ENCODE assay signal across 21 mouse cellular contexts in genomic region chr2:143852295-143853275, GRCm38 (mm10). TPM values are rescaled to one million over a fixed set of nuclear protein-coding genes. Genes with fewer than 3 reads are reported as not detected.
DNase-seq lines count a peak whose midpoint lies in the region; ATAC-seq and TF ChIP-seq lines count a peak whose summit lies in the region.
"Had no signal": no experiment of that assay in that cellular context is flagged by ENCODE, and none has a peak within 500 bp of the region (broad histone marks: within the 10 kb centered on the region; RNA-seq: fewer than 3 reads in every experiment).

No protein-coding gene starts in this region.

- no peaks in the 10 kb centered on the region for H3K27me3 ChIP-seq in lung, postnatal 0 days (replicated peaks; ENCODE audit: insufficient read depth, low read length)
- no peaks in the 10 kb centered on the region for H3K27me3 ChIP-seq in intestine, postnatal 0 days (replicated peaks; ENCODE audit: control insufficient read depth, insufficient read depth, low read length)
- no peaks in the 10 kb centered on the region for H3K27me3 ChIP-seq in stomach, postnatal 0 days (ENCODE audit: control insufficient read depth, insufficient read depth, low read length)
- H3K27me3 ChIP-seq in midbrain, embryonic 10.5 days (ENCODE audit: low read depth, poor library complexity, severe bottlenecking) = 0 out of 2 replicates have a peak, but pooled peaks cover 4% of the 10 kb centered on the region
- H3K27me3 ChIP-seq: forebrain, embryonic 13.5 days; hindbrain, embryonic 13.5 days; liver, embryonic 12.5 days; midbrain, embryonic 12.5 days; neural tube, embryonic 13.5 days had no signal

- DNase-seq in frontal cortex, postnatal 14 days (ENCODE audit: low spot score in 2 of 2) = no peak
- DNase-seq in lung, postnatal 0 days (ENCODE audit: low spot score) = peak; percentile 73
- DNase-seq in lung, postnatal 36 days = no peak
- no peak for DNase-seq in stomach, postnatal 0 days (ENCODE audit: low spot score)
- no peak for DNase-seq in midbrain, embryonic 10.5 days (ENCODE audit: low spot score)
- no peak for DNase-seq in kidney, adult 9 months
- DNase-seq: adrenal gland, adult 2 months; cerebellum, adult 9-11 months; heart, postnatal 10 days; kidney, adult 11 months; layer of hippocampus, adult 9-11 months; spleen, adult 18-20 months had no signal

- 25% methylated on average over 18 of the region's 18 CpGs for WGBS in lung, postnatal 0 days
- WGBS in intestine, postnatal 0 days = 23% methylated on average over 18 of the region's 18 CpGs
- 22% methylated on average over 18 of the region's 18 CpGs for WGBS in stomach, postnatal 0 days
- 78% methylated on average over 18 of the region's 18 CpGs for WGBS in midbrain, embryonic 10.5 days

- TF ChIP-seq EP300 in lung, postnatal 0 days (IDR thresholded peaks at IDR 0.05) = peak; percentile 77
- TF ChIP-seq EP300 in stomach, postnatal 0 days (optimal IDR thresholded peaks at IDR 0.05) = no peak

- no peak for TF ChIP-seq CTCF in lung, postnatal 0 days (IDR thresholded peaks at IDR 0.05)
- no peak for TF ChIP-seq CTCF in intestine, postnatal 0 days (IDR thresholded peaks at IDR 0.05; ENCODE audit: low read depth)
- TF ChIP-seq CTCF in stomach, postnatal 0 days (IDR thresholded peaks at IDR 0.05; ENCODE audit: low read depth) = no peak

- H3K27ac ChIP-seq in lung, postnatal 0 days (ENCODE audit: low read length) = peak overlapping the region; percentile 73
- peak overlapping the region; percentile 81 for H3K27ac ChIP-seq in intestine, postnatal 0 days (ENCODE audit: low read depth, low read length)
- peak overlapping the region; percentile 40; the same call in 1 of the 2 replicates for H3K27ac ChIP-seq in stomach, postnatal 0 days (replicated peaks)
- no peak overlapping the region for H3K27ac ChIP-seq in midbrain, embryonic 10.5 days (replicated peaks)
- H3K27ac ChIP-seq: forebrain, embryonic 13.5 days; heart, embryonic 10.5 days; kidney, postnatal 0 days; liver, embryonic 12.5 days; midbrain, embryonic 12.5 days; neural tube, embryonic 13.5 days had no signal

- no peak overlapping the region for H3K4me3 ChIP-seq in lung, postnatal 0 days (ENCODE audit: low read depth, low read length)
- no peak overlapping the region for H3K4me3 ChIP-seq in intestine, postnatal 0 days (ENCODE audit: low read depth, low read length)
- H3K4me3 ChIP-seq in stomach, postnatal 0 days (ENCODE audit: low read depth, low read length) = no peak overlapping the region
- H3K4me3 ChIP-seq in midbrain, embryonic 10.5 days = no peak overlapping the region
- H3K4me3 ChIP-seq: forebrain, embryonic 13.5 days; heart, embryonic 10.5 days; hindbrain, embryonic 13.5 days; liver, embryonic 12.5 days; midbrain, embryonic 12.5 days; neural tube, embryonic 13.5 days had no signal

- no peak overlapping the region for H3K4me2 ChIP-seq in lung, postnatal 0 days (replicated peaks; ENCODE audit: low read depth, low read length)
- H3K4me2 ChIP-seq in intestine, postnatal 0 days (replicated peaks; ENCODE audit: low read depth) = peak overlapping the region; percentile 38
- no peak overlapping the region for H3K4me2 ChIP-seq in stomach, postnatal 0 days (replicated peaks; ENCODE audit: low read depth)
- H3K4me2 ChIP-seq: forebrain, embryonic 13.5 days; hindbrain, embryonic 13.5 days; liver, embryonic 12.5 days; midbrain, embryonic 12.5 days; neural tube, embryonic 13.5 days had no signal

- no peak overlapping the region for H3K9ac ChIP-seq in lung, postnatal 0 days (replicated peaks; ENCODE audit: low read depth)
- H3K9ac ChIP-seq in intestine, postnatal 0 days (ENCODE audit: low read depth, low read length) = 0 out of 2 replicates have a peak overlapping the region, but pooled peaks have one; percentile 2
- H3K9ac ChIP-seq in stomach, postnatal 0 days (ENCODE audit: low read length) = no peak overlapping the region
- H3K9ac ChIP-seq: forebrain, embryonic 13.5 days; hindbrain, embryonic 13.5 days; liver, embryonic 12.5 days; midbrain, embryonic 12.5 days; neural tube, embryonic 13.5 days had no signal

- no peaks in the 10 kb centered on the region for H3K36me3 ChIP-seq in lung, postnatal 0 days (ENCODE audit: insufficient read depth, low read length)
- no peaks in the 10 kb centered on the region for H3K36me3 ChIP-seq in intestine, postnatal 0 days (ENCODE audit: control insufficient read depth, insufficient read depth)
- no peaks in the 10 kb centered on the region for H3K36me3 ChIP-seq in stomach, postnatal 0 days (ENCODE audit: control insufficient read depth, insufficient read depth, low read length)
- no peaks in the 10 kb centered on the region for H3K36me3 ChIP-seq in midbrain, embryonic 10.5 days
- H3K36me3 ChIP-seq: heart, embryonic 10.5 days; hindbrain, embryonic 13.5 days; liver, embryonic 12.5 days; midbrain, embryonic 12.5 days; neural tube, embryonic 13.5 days had no signal

- H3K9me3 ChIP-seq in lung, postnatal 0 days (ENCODE audit: low read length) = no peaks in the 10 kb centered on the region
- H3K9me3 ChIP-seq in intestine, postnatal 0 days (ENCODE audit: control insufficient read depth) = no peaks in the 10 kb centered on the region
- no peaks in the 10 kb centered on the region for H3K9me3 ChIP-seq in stomach, postnatal 0 days (ENCODE audit: control insufficient read depth, low read length)
- H3K9me3 ChIP-seq in midbrain, embryonic 10.5 days (replicated peaks) = no peaks in the 10 kb centered on the region
- H3K9me3 ChIP-seq: forebrain, embryonic 13.5 days; heart, embryonic 10.5 days; hindbrain, embryonic 13.5 days; liver, embryonic 12.5 days; midbrain, embryonic 12.5 days; neural tube, embryonic 13.5 days had no signal

- H3K4me1 ChIP-seq in lung, postnatal 0 days (ENCODE audit: insufficient read depth, low read depth, low read length) = peaks cover 18% of the 10 kb centered on the region
- H3K4me1 ChIP-seq in intestine, postnatal 0 days (replicated peaks; ENCODE audit: control insufficient read depth, insufficient read depth, low read length) = 0 out of 2 replicates have a peak, but pooled peaks cover 10% of the 10 kb centered on the region
- H3K4me1 ChIP-seq in stomach, postnatal 0 days (replicated peaks; ENCODE audit: control insufficient read depth, insufficient read depth) = peaks cover 5% of the 10 kb centered on the region; the same call in 1 of the 2 replicates
- H3K4me1 ChIP-seq in midbrain, embryonic 10.5 days = peaks cover 8% of the 10 kb centered on the region; the same call in 1 of the 2 replicates
- H3K4me1 ChIP-seq: forebrain, embryonic 13.5 days had no signal

- ATAC-seq in frontal cortex, adult (ENCODE audit: low TSS enrichment) = 0 out of 2 replicates have a peak, but pooled peaks have one; percentile 24
- peak; percentile 72 for ATAC-seq in lung, postnatal 0 days
- ATAC-seq in intestine, postnatal 0 days = peak; percentile 83
- ATAC-seq in stomach, postnatal 0 days (ENCODE audit: low FRiP score, low TSS enrichment) = peak; percentile 60
- ATAC-seq: liver, embryonic 12.5 days had no signal

RNA-seq across cellular contexts. Expression of gene Bfsp1, which starts 10.4 kb away (rescaled TPM):
- polyA plus RNA-seq in lung, postnatal 0 days (2015; fragmentation: Nextera tagmentation; extraction: Ambion mirVana) = 3.2 and 4.7 TPM in 2 replicates
- polyA plus RNA-seq in intestine, postnatal 0 days (2015; fragmentation: Nextera tagmentation; extraction: Ambion mirVana) = 4.5 and 5.3 TPM in 2 replicates
- 1.5 and 1.6 TPM in 2 replicates for polyA plus RNA-seq in stomach, postnatal 0 days (2015; fragmentation: Nextera tagmentation; extraction: Ambion mirVana)
- 1.7 and 2.2 TPM in 2 replicates for polyA plus RNA-seq in midbrain, embryonic 10.5 days (2016; fragmentation: Nextera tagmentation; extraction: Ambion mirVana)

Comparison
In these comparisons a context has a peak if more than half of its experiments do, and no peak if none do; other contexts are left out.
1. ATAC-seq: peak in every context shown above with its lines; median percentile 83 in intestine, postnatal 0 days; 72 in lung, postnatal 0 days; 60 in stomach, postnatal 0 days; 24 in frontal cortex, adult.